Mouse (Mus musculus) MN1 (cell line): ENCODE measurements around the gene Bcl2.
A peak's percentile ranks its signal among the peaks of the same experiment; 100 is the strongest.

ENCODE experiments used
- DNase-seq: peaks from one replicate; pipeline ENCODE4 v3.0.0-alpha.2; 2016; ENCODE audit warnings: low spot score

Bcl2 gene

GRCm38 (mm10) chr1:106712330-106712729, 1.7 kb downstream of the Bcl2 start:
- DNase-seq = no peak

- DNase-seq = no peak
These were observed 2.5 kb downstream of the Bcl2 start for GRCm38 (mm10) chr1:106711356-106712125.

- DNase-seq = no peak
These were observed 3.9 kb downstream of the Bcl2 start for GRCm38 (mm10) chr1:106710202-106710601.

GRCm38 (mm10) chr1:106707036-106707880, 6.8 kb downstream of the Bcl2 start:
- no peak for DNase-seq

- peak; percentile 21 for DNase-seq
These were observed 10.9 kb downstream of the Bcl2 start for GRCm38 (mm10) chr1:106703183-106703582.

- DNase-seq = peak; percentile 43
These were observed 11.5 kb downstream of the Bcl2 start for GRCm38 (mm10) chr1:106702471-106703175.

GRCm38 (mm10) chr1:106700520-106701114, 13.5 kb downstream of the Bcl2 start:
- no peak for DNase-seq

- no peak for DNase-seq
These were observed 17.6 kb downstream of the Bcl2 start for GRCm38 (mm10) chr1:106696472-106696871.

GRCm38 (mm10) chr1:106695649-106696048, 18.4 kb downstream of the Bcl2 start:
- DNase-seq = no peak

- no peak for DNase-seq
These were observed 19.8 kb downstream of the Bcl2 start for GRCm38 (mm10) chr1:106694316-106694715.

- DNase-seq = no peak
These were observed 21.5 kb downstream of the Bcl2 start for GRCm38 (mm10) chr1:106692599-106692998.

- DNase-seq = no peak
These were observed 23.2 kb downstream of the Bcl2 start for GRCm38 (mm10) chr1:106690887-106691286.

GRCm38 (mm10) chr1:106688161-106688516, 25.9 kb downstream of the Bcl2 start:
- DNase-seq = no peak

GRCm38 (mm10) chr1:106687435-106688160, 26.5 kb downstream of the Bcl2 start:
- no peak for DNase-seq

GRCm38 (mm10) chr1:106685702-106686101, 28.4 kb downstream of the Bcl2 start:
- DNase-seq = no peak

GRCm38 (mm10) chr1:106684546-106684945, 29.5 kb downstream of the Bcl2 start:
- no peak for DNase-seq

GRCm38 (mm10) chr1:106682829-106683228, 31.2 kb downstream of the Bcl2 start:
- DNase-seq = no peak

GRCm38 (mm10) chr1:106679800-106680515, 34.1 kb downstream of the Bcl2 start:
- no peak for DNase-seq

GRCm38 (mm10) chr1:106678060-106678478, 36.0 kb downstream of the Bcl2 start:
- no peak for DNase-seq

- peak; percentile 13 for DNase-seq
These were observed 47.7 kb downstream of the Bcl2 start for GRCm38 (mm10) chr1:106666140-106667088.
